Mouse (Mus musculus) MEL (cell line): ENCODE data around the gene Plcb3. TPM values are rescaled to one million over a fixed set of nuclear protein-coding genes. Genes with fewer than 3 reads are reported as not detected.

ENCODE experiments used
- DNase-seq: peaks from one replicate; pipeline ENCODE4 v3.0.0; 2011; ENCODE audit warnings: low read depth, low spot score
- H3K27ac ChIP-seq: 2 replicates; pipeline ENCODE4 v1.5.1; 2012; ENCODE audit warnings: low read depth, mild to moderate bottlenecking, control low read depth, low read length, moderate library complexity; ENCODE audit not compliant: control insufficient read depth
- H3K27me3 ChIP-seq, 2 experiments: fragments of 150-350 bp in 1 of 2; sonication (generic) in 1 of 2; 2 replicates each; pipeline ENCODE4 v1.6.1; 2012; ENCODE audit warnings: low read length in 2 of 2, mild to moderate bottlenecking in 2 of 2, improper control_type of control experiment in 1 of 2, moderate library complexity in 1 of 2; ENCODE audit not compliant: insufficient read depth in 2 of 2, control insufficient read depth in 1 of 2
- H3K36me3 ChIP-seq, 2 experiments: 2 replicates each; pipeline ENCODE4 v1.6.1; 2012 to 2014; ENCODE audit warnings: low read length in 2 of 2, improper control_type of control experiment in 1 of 2, inconsistent platforms in 1 of 2, mild to moderate bottlenecking in 1 of 2; ENCODE audit not compliant: insufficient read depth in 2 of 2, control insufficient read depth in 1 of 2
- H3K4me1 ChIP-seq, 2 experiments: fragments of 150-350 bp in 1 of 2; sonication (generic) in 1 of 2; 2 replicates each; pipeline ENCODE4 v1.6.1; 2012; ENCODE audit warnings: low read length in 2 of 2, improper control_type of control experiment in 1 of 2, mild to moderate bottlenecking in 1 of 2; ENCODE audit not compliant: insufficient read depth in 2 of 2, control insufficient read depth in 1 of 2
- H3K4me3 ChIP-seq, 2 experiments: fragments of 150-350 bp in 1 of 2; sonication (generic) in 1 of 2; 2 replicates each; pipeline ENCODE4 v1.5.1; 2012; ENCODE audit warnings: low read depth in 2 of 2, low read length in 2 of 2, mild to moderate bottlenecking in 2 of 2, moderate library complexity in 2 of 2, control low read depth in 1 of 2, improper control_type of control experiment in 1 of 2; ENCODE audit not compliant: control insufficient read depth in 1 of 2, insufficient read depth in 1 of 2
- H3K79me2 ChIP-seq: 2 replicates; pipeline ENCODE4 v1.6.1; 2012; ENCODE audit warnings: mild to moderate bottlenecking, low read length, moderate library complexity; ENCODE audit not compliant: control insufficient read depth, poor library complexity, insufficient read depth
- H3K9ac ChIP-seq: 2 replicates; pipeline ENCODE4 v1.6.1; 2012; ENCODE audit warnings: low read depth, mild to moderate bottlenecking, control low read depth, low read length, moderate library complexity; ENCODE audit not compliant: control insufficient read depth, poor library complexity, severe bottlenecking
- H3K9me3 ChIP-seq: fragments of 150-350 bp; sonication (generic); replicated peaks from 2 replicates; pipeline ENCODE4 v1.6.1; 2012; ENCODE audit warnings: mild to moderate bottlenecking, low read length, improper control_type of control experiment, moderate library complexity; ENCODE audit not compliant: insufficient read depth
- CHD1 ChIP-seq: IDR thresholded peaks from 2 replicates; pipeline ENCODE4 v1.6.1; 2012; ENCODE audit warnings: low read depth, mild to moderate bottlenecking, inconsistent platforms, low read length, improper control_type of control experiment
- CTCF ChIP-seq, 3 experiments: IDR thresholded peaks in 2 of 3; conservative IDR thresholded peaks in 1 of 3; 2 replicates each; pipeline ENCODE4 v1.5.1; 2011 to 2012; ENCODE audit warnings: low read length in 3 of 3, low read depth in 2 of 3, mild to moderate bottlenecking in 2 of 3, improper control_type of control experiment in 1 of 3, inconsistent platforms in 1 of 3, mixed read lengths in 1 of 3, moderate library complexity in 1 of 3; ENCODE audit not compliant: control insufficient read depth in 1 of 3, insufficient read depth in 1 of 3, poor library complexity in 1 of 3, severe bottlenecking in 1 of 3
- ELF1 ChIP-seq: IDR thresholded peaks from 2 replicates; pipeline ENCODE4 v1.6.1; 2014; ENCODE audit warnings: low read depth, mild to moderate bottlenecking, inconsistent platforms, low read length, improper control_type of control experiment, moderate library complexity
- ETS1 ChIP-seq: IDR thresholded peaks from 2 replicates; pipeline ENCODE4 v1.6.1; 2012; ENCODE audit warnings: low read depth, mild to moderate bottlenecking, inconsistent platforms, low read length, improper control_type of control experiment, moderate library complexity
- HCFC1 ChIP-seq: IDR thresholded peaks from 2 replicates; pipeline ENCODE4 v1.6.1; 2012; ENCODE audit warnings: low read depth, mild to moderate bottlenecking, inconsistent platforms, low read length, improper control_type of control experiment, moderate library complexity
- MAFK ChIP-seq: IDR thresholded peaks from 2 replicates; pipeline ENCODE4 v1.6.1; 2011; ENCODE audit warnings: low read depth, mild to moderate bottlenecking, low read length, improper control_type of control experiment, borderline replicate concordance
- MAX ChIP-seq: IDR thresholded peaks from 2 replicates; pipeline ENCODE4 v1.6.1; 2011; ENCODE audit warnings: low read length, improper control_type of control experiment
- MAZ ChIP-seq: IDR thresholded peaks from 2 replicates; pipeline ENCODE4 v1.6.1; 2012; ENCODE audit warnings: low read depth, mild to moderate bottlenecking, inconsistent platforms, low read length, improper control_type of control experiment
- MXI1 ChIP-seq: IDR thresholded peaks from 2 replicates; pipeline ENCODE4 v1.6.1; 2011; ENCODE audit warnings: mild to moderate bottlenecking, low read depth, low read length, improper control_type of control experiment
- NELFE ChIP-seq: IDR thresholded peaks from 2 replicates; pipeline ENCODE4 v1.6.1; 2011; ENCODE audit warnings: low read depth, low read length, improper control_type of control experiment
- POLR2AphosphoS2 ChIP-seq: IDR thresholded peaks from 2 replicates; pipeline ENCODE4 v1.6.1; 2011; ENCODE audit warnings: low read length, improper control_type of control experiment
- TCF12 ChIP-seq: IDR thresholded peaks from 2 replicates; pipeline ENCODE4 v1.6.1; 2014; ENCODE audit warnings: low read depth, mild to moderate bottlenecking, inconsistent platforms, low read length, improper control_type of control experiment, moderate library complexity
- UBTF ChIP-seq: IDR thresholded peaks from 2 replicates; pipeline ENCODE4 v1.6.1; 2012; ENCODE audit warnings: low read depth, mild to moderate bottlenecking, inconsistent platforms, low read length, improper control_type of control experiment, moderate library complexity, borderline replicate concordance; ENCODE audit not compliant: insufficient read depth
- USF1 ChIP-seq: IDR thresholded peaks from 2 replicates; pipeline ENCODE4 v1.6.1; 2014; ENCODE audit warnings: low read depth, mild to moderate bottlenecking, inconsistent platforms, low read length, improper control_type of control experiment, moderate library complexity
- ZKSCAN1 ChIP-seq: IDR thresholded peaks from 2 replicates; pipeline ENCODE4 v1.6.1; 2012; ENCODE audit warnings: low read depth, mild to moderate bottlenecking, inconsistent platforms, low read length, improper control_type of control experiment, moderate library complexity
- ZMIZ1 ChIP-seq: IDR thresholded peaks from 2 replicates; pipeline ENCODE4 v1.6.1; 2012; ENCODE audit warnings: low read depth, mild to moderate bottlenecking, inconsistent platforms, low read length, improper control_type of control experiment, moderate library complexity
- ZNF384 ChIP-seq: IDR thresholded peaks from 2 replicates; pipeline ENCODE4 v1.6.1; 2012; ENCODE audit warnings: low read depth, mild to moderate bottlenecking, inconsistent platforms, low read length, improper control_type of control experiment
- polyA plus RNA-seq, 2 experiments: library from polyadenylated mRNA; stranded (reverse) in 1 of 2; unstranded in 1 of 2; fragments of >175 nt in 1 of 2; fragments of >200 nt in 1 of 2; gene quantifications; 2 replicates each; pipeline versions ENCODE4 v1.2.1 to v1.2.4; 2012; ENCODE audit warnings: low replicate concordance in 2 of 2, low read depth in 1 of 2; ENCODE audit not compliant: insufficient read length in 2 of 2, insufficient read depth in 1 of 2, missing spikeins in 1 of 2
- total RNA-seq: library from RNA; depleted of rRNA; stranded (reverse); fragments of 300-350 nt; gene quantifications from 2 replicates; pipeline ENCODE4 v1.2.3, GENCODE M21; 2012

Plcb3 gene
- total and polyA plus RNA-seq, 3 experiments, result 12.6 to 30.8 TPM; not detected in 1

- peak; percentile 85; the same call in 1 of the 2 replicates for TF ChIP-seq POLR2AphosphoS2
- no peak for TF ChIP-seq ZKSCAN1
- TF ChIP-seq NELFE, result peak; percentile 52; the same call in 1 of the 2 replicates
- no peak for TF ChIP-seq UBTF
- TF ChIP-seq TCF12, result peak; percentile 58; the same call in 1 of the 2 replicates
- no peak for TF ChIP-seq USF1
- TF ChIP-seq ELF1, result peak; percentile 100
- TF ChIP-seq CTCF (IDR thresholded peaks at IDR 0.05 in 2 of 3, conservative IDR thresholded peaks at IDR 0.05 in 1 of 3; ENCODE audit: control insufficient read depth in 1 of 3, insufficient read depth in 1 of 3, low read depth in 2 of 3, low read length in 3 of 3, poor library complexity in 1 of 3, severe bottlenecking in 1 of 3), result no peak
- peak; percentile 85 for TF ChIP-seq MXI1
- TF ChIP-seq ZMIZ1, result no peak
- TF ChIP-seq MAZ, result peak; percentile 72; the same call in 1 of the 2 replicates
- no peak for TF ChIP-seq MAFK
- TF ChIP-seq ETS1, result peak; percentile 48; the same call in 1 of the 2 replicates
- peak; percentile 98 for TF ChIP-seq ZNF384
Observed at GRCm38 (mm10) chr19:6951381-6951968, 24.8 kb downstream of the Plcb3 start (continued).

GRCm38 (mm10) chr19:6950613-6951153, 25.6 kb downstream of the Plcb3 start:
- H3K36me3 ChIP-seq, result peaks cover 0 to 6% of the 10 kb centered on the region in 2 experiments; a peak in 1 of 4 replicates
- TF ChIP-seq MXI1 (0 out of 2 replicates have a peak, but pooled peaks have one; percentile 10), HCFC1 (no peak)
- TF ChIP-seq, all 39 proteins: peak for 1
- peak overlapping the region; percentile 91 for H3K27ac ChIP-seq
- H3K79me2 ChIP-seq, result peaks cover 1% of the 10 kb centered on the region; the same call in 1 of the 2 replicates
- peak; percentile 65 for DNase-seq
- 0 out of 4 replicates have a peak, but pooled peaks cover 0 to 6% of the 10 kb centered on the region in 2 experiments for H3K4me1 ChIP-seq
- no peaks in the 10 kb centered on the region for H3K27me3 ChIP-seq
- H3K9me3 ChIP-seq, result no peaks in the 10 kb centered on the region
- peak overlapping the region; percentile 59 to 61 for H3K4me3 ChIP-seq
- H3K9ac ChIP-seq, result peak overlapping the region; percentile 82

DNA sequence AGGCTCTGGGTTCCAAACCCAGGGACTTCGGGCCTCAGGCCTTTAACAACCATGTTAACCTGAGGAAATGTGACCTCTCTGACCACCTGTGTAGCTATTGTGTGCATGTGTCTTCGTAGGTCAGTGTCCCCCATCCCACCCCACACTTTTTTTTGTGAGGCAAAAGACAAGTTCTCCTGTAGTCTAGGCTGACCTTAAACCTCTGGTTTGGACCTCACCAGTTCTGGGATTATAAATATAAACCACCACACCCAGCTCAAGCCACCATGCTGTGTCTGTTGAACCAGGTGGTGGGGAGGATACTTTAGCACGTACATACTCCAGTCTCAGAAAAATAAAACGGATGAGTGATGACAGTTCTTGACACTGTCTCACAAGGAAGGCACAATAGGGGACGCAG, 26.3 kb downstream of the Plcb3 start:
- Histone ChIP-seq H3K36me3 (peaks cover 0 to 6% of the 10 kb centered on the region in 2 experiments; a peak in 1 of 4 replicates), H3K4me3 (no peak overlapping the region; a peak in 1 of 4 replicates), H3K27ac (no peak overlapping the region), H3K9me3 (no peaks in the 10 kb centered on the region), H3K27me3 (no peaks in the 10 kb centered on the region), H3K79me2 (peaks cover 1% of the 10 kb centered on the region; the same call in 1 of the 2 replicates), H3K9ac (no peak overlapping the region; the same call in 1 of the 2 replicates), H3K4me1 (0 out of 4 replicates have a peak, but pooled peaks cover 0 to 6% of the 10 kb centered on the region in 2 experiments)
- DNase-seq, result no peak
- TF ChIP-seq CHD1, result no peak
- TF ChIP-seq MAX, result 0 out of 2 replicates have a peak, but pooled peaks have one; percentile 26
